Mouse (Mus musculus): ENCODE data around the gene Cryzl1. TPM values are rescaled to one million over a fixed set of nuclear protein-coding genes. Genes with fewer than 3 reads are reported as not detected.
"Not testable (repeated sequence)": the region's sequence is repeated elsewhere in the genome, so short reads cannot be mapped to it uniquely, and the experiment has no call there.

The Cryzl1 gene
- polyA plus RNA-seq, 1 experiment from 2014 or later: 51.8 TPM

GRCm38 (mm10) chr16:91645995-91646602, 82.7 kb downstream of the Cryzl1 start:
- H3K4me3 ChIP-seq (ENCODE audit: low read length): peak overlapping the region; percentile 72
- peak overlapping the region; percentile 82 for H3K4me2 ChIP-seq (ENCODE audit: low read depth, low read length)
- WGBS: 1% methylated on average over 11 of the region's 11 CpGs
- peaks cover 15% of the 10 kb centered on the region for H3K36me3 ChIP-seq (ENCODE audit: control insufficient read depth, insufficient read depth)
- ATAC-seq (replicated peaks; ENCODE audit: extremely low read depth, insufficient read depth, low FRiP score): no peak
- peak overlapping the region; percentile 93 for H3K9ac ChIP-seq (ENCODE audit: low read length)
- H3K4me1 ChIP-seq (ENCODE audit: control insufficient read depth, insufficient read depth, low read length): peaks cover 12% of the 10 kb centered on the region
- no peaks in the 10 kb centered on the region for H3K27me3 ChIP-seq (ENCODE audit: control insufficient read depth, insufficient read depth, low read length)
- peak overlapping the region; percentile 100 for H3K27ac ChIP-seq (ENCODE audit: low read length)
- H3K9me3 ChIP-seq (replicated peaks; ENCODE audit: control insufficient read depth, low read length): no peaks in the 10 kb centered on the region

DNA sequence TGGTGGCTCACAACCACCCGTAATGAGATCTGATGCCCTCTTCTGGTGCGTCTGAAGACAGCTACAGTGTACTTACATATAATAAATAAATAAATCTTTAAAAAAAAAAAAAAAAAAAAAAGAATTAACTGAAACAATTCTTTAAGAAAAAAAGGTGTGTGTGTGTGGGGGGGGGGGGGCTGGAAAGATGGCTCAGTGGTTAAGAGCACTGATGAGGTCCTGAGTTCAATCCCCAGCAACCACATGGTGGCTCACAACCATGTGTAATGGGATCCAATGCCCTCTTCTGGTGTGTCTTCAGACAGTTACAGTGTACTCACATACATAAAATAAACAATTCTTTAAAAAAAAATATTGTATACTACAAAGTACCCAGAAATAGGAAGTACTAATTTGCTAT, 83.4 kb downstream of the Cryzl1 start:
- ATAC-seq (replicated peaks; ENCODE audit: extremely low read depth, insufficient read depth, low FRiP score); H3K9me3 ChIP-seq (replicated peaks; ENCODE audit: control insufficient read depth, low read length); H3K27ac ChIP-seq (ENCODE audit: low read length); H3K4me3 ChIP-seq (ENCODE audit: low read length); H3K27me3 ChIP-seq (ENCODE audit: control insufficient read depth, insufficient read depth, low read length); H3K9ac ChIP-seq (ENCODE audit: low read length); H3K4me2 ChIP-seq (ENCODE audit: low read depth, low read length): not testable (repeated sequence)
- Histone ChIP-seq H3K36me3 (ENCODE audit: control insufficient read depth, insufficient read depth) (peaks cover 16% of the 10 kb centered on the region), H3K4me1 (ENCODE audit: control insufficient read depth, insufficient read depth, low read length) (peaks cover 12% of the 10 kb centered on the region)
- WGBS: no CpG with 5 or more reads among the region's 2 CpGs

DNA sequence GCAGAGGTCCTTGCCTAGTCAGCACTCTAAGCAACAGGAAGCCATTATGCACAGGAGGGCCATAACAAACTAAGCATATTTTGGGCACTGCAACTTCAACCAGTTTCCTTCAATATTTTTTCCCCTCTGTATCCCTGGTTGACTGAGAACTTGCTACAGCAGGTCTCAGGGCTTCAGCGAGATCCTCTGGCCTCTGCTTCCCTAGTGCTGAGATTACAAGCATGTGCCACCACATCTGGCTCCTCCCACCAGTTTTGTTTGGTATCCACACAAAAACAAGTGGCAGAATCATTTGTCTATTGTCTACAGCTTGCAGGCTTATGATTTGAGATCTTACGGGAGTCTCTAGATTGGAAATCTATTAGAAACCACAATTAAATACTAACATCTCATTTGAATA, 83.9 kb downstream of the Cryzl1 start:
- no peak overlapping the region for H3K4me2 ChIP-seq (ENCODE audit: low read depth, low read length)
- peaks cover 10% of the 10 kb centered on the region for H3K4me1 ChIP-seq (ENCODE audit: control insufficient read depth, insufficient read depth, low read length)
- no peaks in the 10 kb centered on the region for H3K9me3 ChIP-seq (replicated peaks; ENCODE audit: control insufficient read depth, low read length)
- no peaks in the 10 kb centered on the region for H3K27me3 ChIP-seq (ENCODE audit: control insufficient read depth, insufficient read depth, low read length)
- H3K27ac ChIP-seq (ENCODE audit: low read length): no peak overlapping the region
- no peak overlapping the region for H3K9ac ChIP-seq (ENCODE audit: low read length)
- no peak for ATAC-seq (replicated peaks; ENCODE audit: extremely low read depth, insufficient read depth, low FRiP score)
- no peak overlapping the region for H3K4me3 ChIP-seq (ENCODE audit: low read length)
- H3K36me3 ChIP-seq (ENCODE audit: control insufficient read depth, insufficient read depth): peaks cover 16% of the 10 kb centered on the region
- 75% methylated on average over 2 of the region's 2 CpGs for WGBS

DNA sequence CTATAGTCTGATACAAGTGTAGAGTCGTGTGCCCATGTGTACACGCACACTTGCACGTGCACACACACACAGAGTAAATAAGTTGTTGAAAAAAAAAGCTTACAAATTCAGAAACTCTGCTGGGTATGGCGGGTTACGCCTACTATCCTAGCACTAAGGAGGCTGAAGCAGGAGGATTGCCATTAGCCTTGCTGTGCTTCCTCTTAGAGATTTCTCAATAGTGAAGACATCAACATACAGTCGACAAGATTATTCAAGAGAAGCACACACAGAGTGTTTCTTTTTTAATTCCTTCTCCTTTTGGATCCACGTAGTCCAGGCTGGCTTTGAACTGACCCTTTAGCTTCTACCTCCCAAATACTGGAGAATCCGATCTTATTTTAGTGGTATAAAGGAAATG, 88.6 kb downstream of the Cryzl1 start:
- H3K36me3 ChIP-seq (ENCODE audit: control insufficient read depth, insufficient read depth): peaks cover 51% of the 10 kb centered on the region
- no peak overlapping the region for H3K27ac ChIP-seq (ENCODE audit: low read length)
- H3K27me3 ChIP-seq (ENCODE audit: control insufficient read depth, insufficient read depth, low read length): no peaks in the 10 kb centered on the region
- H3K4me1 ChIP-seq (ENCODE audit: control insufficient read depth, insufficient read depth, low read length): 0 out of 2 replicates have a peak, but pooled peaks cover 3% of the 10 kb centered on the region
- no peak overlapping the region for H3K4me3 ChIP-seq (ENCODE audit: low read length)
- no peak for ATAC-seq (replicated peaks; ENCODE audit: extremely low read depth, insufficient read depth, low FRiP score)
- H3K9ac ChIP-seq (ENCODE audit: low read length): no peak overlapping the region
- WGBS: 90% methylated on average over 8 of the region's 8 CpGs
- no peak overlapping the region for H3K4me2 ChIP-seq (ENCODE audit: low read depth, low read length)
- no peaks in the 10 kb centered on the region for H3K9me3 ChIP-seq (replicated peaks; ENCODE audit: control insufficient read depth, low read length)

DNA sequence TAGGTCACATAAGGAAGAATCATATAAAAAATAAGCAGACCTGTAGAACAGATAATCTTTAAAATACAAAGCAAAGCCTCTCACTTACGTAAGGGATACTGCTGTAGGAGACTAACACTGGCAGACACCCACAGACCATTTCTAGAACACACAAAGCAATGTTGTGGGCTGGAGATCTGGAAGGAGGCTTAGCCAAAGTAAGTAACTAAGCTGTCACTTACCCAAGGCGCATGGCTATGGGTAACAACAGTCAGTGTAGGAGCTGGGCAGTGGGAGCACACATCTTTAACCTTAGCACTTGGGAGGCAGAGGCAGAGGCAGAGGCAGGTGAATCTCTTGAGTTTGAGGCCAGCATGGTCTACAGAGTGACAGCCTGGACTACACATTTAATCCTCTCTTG, 89.1 kb downstream of the Cryzl1 start:
- Histone ChIP-seq H3K9me3 (replicated peaks; ENCODE audit: control insufficient read depth, low read length) (no peaks in the 10 kb centered on the region), H3K9ac (ENCODE audit: low read length) (no peak overlapping the region), H3K4me3 (ENCODE audit: low read length) (no peak overlapping the region), H3K4me1 (ENCODE audit: control insufficient read depth, insufficient read depth, low read length) (no peaks in the 10 kb centered on the region), H3K36me3 (ENCODE audit: control insufficient read depth, insufficient read depth) (peaks cover 55% of the 10 kb centered on the region), H3K27ac (ENCODE audit: low read length) (no peak overlapping the region), H3K4me2 (ENCODE audit: low read depth, low read length) (no peak overlapping the region), H3K27me3 (ENCODE audit: control insufficient read depth, insufficient read depth, low read length) (no peaks in the 10 kb centered on the region)
- 95% methylated on average over 2 of the region's 2 CpGs for WGBS
- no peak for ATAC-seq (replicated peaks; ENCODE audit: extremely low read depth, insufficient read depth, low FRiP score)

Other genes with a start within 250 kb of the Cryzl1 start
- 40.9 and 41.1 TPM in 2 replicates for gene Ifnar1, start 243.7 kb downstream of the Cryzl1 start, polyA plus RNA-seq (2015; fragmentation: Nextera tagmentation; extraction: Ambion mirVana)
- gene Ifngr2, start 181.9 kb downstream of the Cryzl1 start, polyA plus RNA-seq (2015; fragmentation: Nextera tagmentation; extraction: Ambion mirVana): 134 and 141 TPM in 2 replicates
- gene Tmem50b, start 131.2 kb downstream of the Cryzl1 start, polyA plus RNA-seq (2015; fragmentation: Nextera tagmentation; extraction: Ambion mirVana): 67.4 and 74.5 TPM in 2 replicates
- 6.0 and 6.6 TPM in 2 replicates for gene Dnajc28, start 109.9 kb downstream of the Cryzl1 start, polyA plus RNA-seq (2015; fragmentation: Nextera tagmentation; extraction: Ambion mirVana)
- 74.9 and 86.8 TPM in 2 replicates for gene Gart, start 82.0 kb downstream of the Cryzl1 start, polyA plus RNA-seq (2015; fragmentation: Nextera tagmentation; extraction: Ambion mirVana)
- 77.4 and 81.7 TPM in 2 replicates for gene Son, start 81.5 kb downstream of the Cryzl1 start, polyA plus RNA-seq (2015; fragmentation: Nextera tagmentation; extraction: Ambion mirVana)
- 10.8 and 11.4 TPM in 2 replicates for gene Donson, start 40.2 kb downstream of the Cryzl1 start, polyA plus RNA-seq (2015; fragmentation: Nextera tagmentation; extraction: Ambion mirVana)
- gene Itsn1, start 306 bp upstream of the Cryzl1 start, polyA plus RNA-seq (2015; fragmentation: Nextera tagmentation; extraction: Ambion mirVana): 14.2 and 17.0 TPM in 2 replicates